ENCODE assay signal across 15 mouse cellular contexts in genomic region chr9:108271941-108272340, GRCm38 (mm10). TPM values are rescaled to one million over a fixed set of nuclear protein-coding genes. Genes with fewer than 3 reads are reported as not detected.
A peak's percentile ranks its signal among the peaks of the same experiment; 100 is the strongest.
DNase-seq lines count a peak whose midpoint lies in the region; ATAC-seq lines count a peak whose summit lies in the region.
"Had no signal": no experiment of that assay in that cellular context is flagged by ENCODE, and none has a peak within 500 bp of the region (broad histone marks: within the 10 kb centered on the region; RNA-seq: fewer than 3 reads in every experiment).

No protein-coding gene starts in this region.

- no peaks in the 10 kb centered on the region for H3K9me3 ChIP-seq in heart, embryonic 13.5 days
- H3K9me3 ChIP-seq in lung, embryonic 15.5 days: no peaks in the 10 kb centered on the region
- no peaks in the 10 kb centered on the region for H3K9me3 ChIP-seq in limb, embryonic 10.5 days (replicated peaks)
- no peaks in the 10 kb centered on the region for H3K9me3 ChIP-seq in midbrain, embryonic 11.5 days (ENCODE audit: control insufficient read depth, low read length)
- H3K9me3 ChIP-seq: liver, embryonic 13.5 days; neural tube, embryonic 12.5 days had no signal

- H3K27me3 ChIP-seq in heart, embryonic 13.5 days (replicated peaks): no peaks in the 10 kb centered on the region
- no peaks in the 10 kb centered on the region for H3K27me3 ChIP-seq in lung, embryonic 15.5 days
- no peaks in the 10 kb centered on the region for H3K27me3 ChIP-seq in limb, embryonic 10.5 days (ENCODE audit: low read depth, poor library complexity, severe bottlenecking)
- no peaks in the 10 kb centered on the region for H3K27me3 ChIP-seq in midbrain, embryonic 11.5 days (ENCODE audit: control insufficient read depth, insufficient read depth, low read length)
- H3K27me3 ChIP-seq: neural tube, embryonic 12.5 days had no signal

- H3K9ac ChIP-seq in heart, embryonic 13.5 days: no peak overlapping the region
- no peak overlapping the region for H3K9ac ChIP-seq in lung, embryonic 15.5 days
- H3K9ac ChIP-seq in midbrain, embryonic 11.5 days (ENCODE audit: low read length): no peak overlapping the region
- H3K9ac ChIP-seq: liver, embryonic 13.5 days; neural tube, embryonic 12.5 days had no signal

- peaks cover 49% of the 10 kb centered on the region for H3K4me1 ChIP-seq in heart, embryonic 13.5 days
- H3K4me1 ChIP-seq in lung, embryonic 15.5 days: peaks cover 38% of the 10 kb centered on the region
- H3K4me1 ChIP-seq in limb, embryonic 10.5 days: peaks cover 18% of the 10 kb centered on the region; the same call in 1 of the 2 replicates
- no peaks in the 10 kb centered on the region for H3K4me1 ChIP-seq in midbrain, embryonic 11.5 days (ENCODE audit: control insufficient read depth, insufficient read depth, low read length)
- H3K4me1 ChIP-seq: neural tube, embryonic 12.5 days had no signal

- H3K27ac ChIP-seq in heart, embryonic 13.5 days (replicated peaks): 0 out of 2 replicates have a peak overlapping the region, but pooled peaks have one; percentile 1
- peak overlapping the region; percentile 83 for H3K27ac ChIP-seq in lung, embryonic 15.5 days
- H3K27ac ChIP-seq in limb, embryonic 10.5 days: no peak overlapping the region
- no peak overlapping the region for H3K27ac ChIP-seq in midbrain, embryonic 11.5 days (ENCODE audit: low read depth, low read length)
- H3K27ac ChIP-seq: liver, embryonic 13.5 days; neural tube, embryonic 12.5 days had no signal

- intact Hi-C loops in heart, postnatal 36 days (cut with DNase I): no loop called here

- WGBS in heart, embryonic 13.5 days: 26% methylated on average over 2 of the region's 2 CpGs
- 3% methylated on average over 2 of the region's 2 CpGs for WGBS in lung, embryonic 15.5 days
- WGBS in limb, embryonic 10.5 days: 30% methylated on average over 2 of the region's 2 CpGs
- WGBS in midbrain, embryonic 11.5 days: 54% methylated on average over 2 of the region's 2 CpGs

- H3K36me3 ChIP-seq in heart, embryonic 13.5 days: no peaks in the 10 kb centered on the region
- H3K36me3 ChIP-seq in lung, embryonic 15.5 days: no peaks in the 10 kb centered on the region
- H3K36me3 ChIP-seq in limb, embryonic 10.5 days: no peaks in the 10 kb centered on the region
- no peaks in the 10 kb centered on the region for H3K36me3 ChIP-seq in midbrain, embryonic 11.5 days (ENCODE audit: control insufficient read depth, insufficient read depth, low read length)
- H3K36me3 ChIP-seq: liver, embryonic 13.5 days; neural tube, embryonic 12.5 days had no signal

- H3K4me2 ChIP-seq in heart, embryonic 13.5 days: no peak overlapping the region
- no peak overlapping the region for H3K4me2 ChIP-seq in lung, embryonic 15.5 days
- H3K4me2 ChIP-seq in midbrain, embryonic 11.5 days: no peak overlapping the region
- H3K4me2 ChIP-seq: liver, embryonic 13.5 days; neural tube, embryonic 12.5 days had no signal

- no peak for ATAC-seq in heart, embryonic 13.5 days (ENCODE audit: extremely low read depth, insufficient number of reproducible peaks, low FRiP score, low TSS enrichment)
- no peak for ATAC-seq in lung, embryonic 15.5 days (ENCODE audit: borderline replicate concordance, extremely low read depth, low FRiP score, low TSS enrichment)
- no peak for ATAC-seq in midbrain, embryonic 11.5 days (ENCODE audit: low FRiP score)
- ATAC-seq: forebrain, embryonic 16.5 days; hindbrain, embryonic 16.5 days had no signal

- DNase-seq in heart, postnatal 36 days: no peak
- DNase-seq in lung, postnatal 25 days (ENCODE audit: low spot score): no peak
- peak; percentile 37 for DNase-seq in limb, embryonic 10.5 days (ENCODE audit: low spot score)
- DNase-seq in frontal cortex, adult 2 months (ENCODE audit: extremely low spot score in 1 of 2, low spot score in 1 of 2): no peak
- DNase-seq in midbrain, embryonic 11.5 days (ENCODE audit: low spot score, missing footprints): no peak
- DNase-seq: adrenal gland, postnatal 14 days; cerebellum, adult 9-11 months; liver, embryonic 13.5 days; right cerebral cortex, postnatal 4 days; thymus, postnatal 4 days had no signal

- no peak overlapping the region for H3K4me3 ChIP-seq in heart, embryonic 13.5 days
- no peak overlapping the region for H3K4me3 ChIP-seq in lung, embryonic 15.5 days
- H3K4me3 ChIP-seq in limb, embryonic 10.5 days: no peak overlapping the region
- no peak overlapping the region for H3K4me3 ChIP-seq in midbrain, embryonic 11.5 days (ENCODE audit: low read depth, low read length)
- H3K4me3 ChIP-seq: liver, embryonic 13.5 days; neural tube, embryonic 12.5 days had no signal

RNA-seq across cellular contexts. Expression of gene Dag1, which starts 8.2 kb away (rescaled TPM):
- polyA plus RNA-seq in heart, embryonic 13.5 days (2015; fragmentation: Nextera tagmentation; extraction: Ambion mirVana): 136 and 138 TPM in 2 replicates
- 100 to 1,000 TPM; 320 to 353 TPM for total RNA-seq in heart, postnatal 36 days (2021)
- 100 and 110 TPM in 2 replicates for polyA plus RNA-seq in lung, embryonic 15.5 days (2015; fragmentation: Nextera tagmentation; extraction: Ambion mirVana)
- 59.6 and 59.9 TPM in 2 replicates for polyA plus RNA-seq in limb, embryonic 10.5 days (2016; fragmentation: Nextera tagmentation; extraction: Ambion mirVana)
- polyA plus RNA-seq in frontal cortex, adult 2 months (2012; rRNA removed): 36.1 and 38.8 TPM in 2 replicates
- polyA plus RNA-seq in midbrain, embryonic 11.5 days (2014; fragmentation: Nextera tagmentation; extraction: Ambion mirVana): 48.8 and 55.2 TPM in 2 replicates

RNA-seq across cellular contexts. Expression of gene Nicn1, which starts 18.3 kb away (rescaled TPM):
- polyA plus RNA-seq in heart, embryonic 13.5 days (2015; fragmentation: Nextera tagmentation; extraction: Ambion mirVana): 23.6 and 24.3 TPM in 2 replicates
- total RNA-seq in heart, postnatal 36 days (2021): 10 to 100 TPM; 21.3 to 21.5 TPM
- polyA plus RNA-seq in lung, embryonic 15.5 days (2015; fragmentation: Nextera tagmentation; extraction: Ambion mirVana): 32.5 and 37.2 TPM in 2 replicates
- 32.9 and 35.8 TPM in 2 replicates for polyA plus RNA-seq in limb, embryonic 10.5 days (2016; fragmentation: Nextera tagmentation; extraction: Ambion mirVana)
- polyA plus RNA-seq in frontal cortex, adult 2 months (2012; rRNA removed): 85.9 and 110 TPM in 2 replicates
- 61.2 and 64.0 TPM in 2 replicates for polyA plus RNA-seq in midbrain, embryonic 11.5 days (2014; fragmentation: Nextera tagmentation; extraction: Ambion mirVana)

RNA-seq across cellular contexts. Expression of gene Amt, which starts 24.7 kb away (rescaled TPM):
- polyA plus RNA-seq in heart, embryonic 13.5 days (2015; fragmentation: Nextera tagmentation; extraction: Ambion mirVana): 10.9 and 12.9 TPM in 2 replicates
- total RNA-seq in heart, postnatal 36 days (2021): 1 to 10 TPM; 4.0 to 5.2 TPM
- 19.7 and 20.5 TPM in 2 replicates for polyA plus RNA-seq in lung, embryonic 15.5 days (2015; fragmentation: Nextera tagmentation; extraction: Ambion mirVana)
- polyA plus RNA-seq in limb, embryonic 10.5 days (2016; fragmentation: Nextera tagmentation; extraction: Ambion mirVana): 23.1 and 24.8 TPM in 2 replicates
- polyA plus RNA-seq in frontal cortex, adult 2 months (2012; rRNA removed): 57.5 and 60.3 TPM in 2 replicates
- polyA plus RNA-seq in midbrain, embryonic 11.5 days (2014; fragmentation: Nextera tagmentation; extraction: Ambion mirVana): 24.2 and 27.1 TPM in 2 replicates

RNA-seq across cellular contexts. Expression of gene Rhoa, which starts 34.0 kb away (rescaled TPM):
- 332 and 341 TPM in 2 replicates for polyA plus RNA-seq in heart, embryonic 13.5 days (2015; fragmentation: Nextera tagmentation; extraction: Ambion mirVana)
- total RNA-seq in heart, postnatal 36 days (2021): 100 to 1,000 TPM; 237 to 241 TPM
- 484 and 512 TPM in 2 replicates for polyA plus RNA-seq in lung, embryonic 15.5 days (2015; fragmentation: Nextera tagmentation; extraction: Ambion mirVana)
- polyA plus RNA-seq in limb, embryonic 10.5 days (2016; fragmentation: Nextera tagmentation; extraction: Ambion mirVana): 246 and 250 TPM in 2 replicates
- 153 and 170 TPM in 2 replicates for polyA plus RNA-seq in frontal cortex, adult 2 months (2012; rRNA removed)
- polyA plus RNA-seq in midbrain, embryonic 11.5 days (2014; fragmentation: Nextera tagmentation; extraction: Ambion mirVana): 278 and 298 TPM in 2 replicates

RNA-seq across cellular contexts. Expression of gene Tcta, which starts 34.0 kb away (rescaled TPM):
- 31.2 and 32.6 TPM in 2 replicates for polyA plus RNA-seq in heart, embryonic 13.5 days (2015; fragmentation: Nextera tagmentation; extraction: Ambion mirVana)
- 10 to 100 TPM; 59.3 to 62.3 TPM for total RNA-seq in heart, postnatal 36 days (2021)
- 29.6 and 35.5 TPM in 2 replicates for polyA plus RNA-seq in lung, embryonic 15.5 days (2015; fragmentation: Nextera tagmentation; extraction: Ambion mirVana)
- 9.2 and 11.5 TPM in 2 replicates for polyA plus RNA-seq in limb, embryonic 10.5 days (2016; fragmentation: Nextera tagmentation; extraction: Ambion mirVana)
- polyA plus RNA-seq in frontal cortex, adult 2 months (2012; rRNA removed): 47.5 and 53.5 TPM in 2 replicates
- 30.8 and 34.6 TPM in 2 replicates for polyA plus RNA-seq in midbrain, embryonic 11.5 days (2014; fragmentation: Nextera tagmentation; extraction: Ambion mirVana)

Comparison
In these comparisons a context has a peak if more than half of its experiments do, and no peak if none do; other contexts are left out.
1. H3K27ac ChIP-seq: peak in heart, embryonic 13.5 days (single experiment) and lung, embryonic 15.5 days (single experiment); none in limb, embryonic 10.5 days (single experiment) and midbrain, embryonic 11.5 days (single experiment).